Mouse (Mus musculus) heart, embryonic 10.5 days (tissue): Measurements from ENCODE around the gene Cog1. TPM values are rescaled to one million over a fixed set of nuclear protein-coding genes. Genes with fewer than 3 reads are reported as not detected.

Source experiments
- polyA plus RNA-seq: library from polyadenylated mRNA; unstranded; fragments of >200 nt; fragmentation: Nextera tagmentation; extraction: Ambion mirVana; gene quantifications from 2 replicates; pipeline ENCODE4 v1.2.1, GENCODE M21; 2016

Cog1 gene
- polyA plus RNA-seq, 1 experiment from 2014 or later, result 23.2 TPM

Other genes with a start within 250 kb of the Cog1 start
- gene Sstr2, start 29.8 kb upstream of the Cog1 start, polyA plus RNA-seq, result 0.74 and 1.1 TPM in 2 replicates
- 23.0 and 26.6 TPM in 2 replicates for gene Slc39a11, start 910 bp downstream of the Cog1 start, polyA plus RNA-seq
- gene Fam104a, start 35.0 kb downstream of the Cog1 start, polyA plus RNA-seq, result 56.2 and 60.7 TPM in 2 replicates
- gene D11Wsu47e, start 35.2 kb downstream of the Cog1 start, polyA plus RNA-seq, result 21.8 and 26.3 TPM in 2 replicates
- 0.15 and 0.34 TPM in 2 replicates for gene Cpsf4l, start 60.8 kb downstream of the Cog1 start, polyA plus RNA-seq
- 30.4 and 45.4 TPM in 2 replicates for gene Cdc42ep4, start 102.7 kb downstream of the Cog1 start, polyA plus RNA-seq